Mouse (Mus musculus) kidney, embryonic 14.5 days (tissue): ENCODE measurements around the gene Dmrtc2. TPM values are rescaled to one million over a fixed set of nuclear protein-coding genes. Genes with fewer than 3 reads are reported as not detected.
A peak's percentile ranks its signal among the peaks of the same experiment; 100 is the strongest.
"Not testable (repeated sequence)": the region's sequence is repeated elsewhere in the genome, so short reads cannot be mapped to it uniquely, and the experiment has no call there.

Experiments used
- ATAC-seq: fragments of 200-750 bp; cut with Nextera tagmentation; 2 replicates; pipeline ENCODE4 v1.8.0; 2017; ENCODE audit warnings: moderate number of reproducible peaks, mild to moderate bottlenecking, moderate TSS enrichment, moderate library complexity; ENCODE audit not compliant: low FRiP score, low TSS enrichment
- H3K27ac ChIP-seq: fragments of 300-500 bp; sonication (generic); 2 replicates; pipeline ENCODE4 v1.5.1; 2014; ENCODE audit warnings: low read depth, mild to moderate bottlenecking, low read length, moderate library complexity, mixed read lengths
- H3K27me3 ChIP-seq: fragments of 300-500 bp; sonication (generic); 2 replicates; pipeline ENCODE4 v1.6.1; 2014; ENCODE audit warnings: mild to moderate bottlenecking, low read length; ENCODE audit not compliant: control insufficient read depth, insufficient read depth
- H3K36me3 ChIP-seq: fragments of 300-500 bp; sonication (generic); 2 replicates; pipeline ENCODE4 v1.6.1; 2014; ENCODE audit warnings: low read length, mixed read lengths; ENCODE audit not compliant: control insufficient read depth, insufficient read depth
- H3K4me1 ChIP-seq: fragments of 300-500 bp; sonication (generic); 2 replicates; pipeline ENCODE4 v1.6.1; 2014; ENCODE audit warnings: low read length, mixed read lengths; ENCODE audit not compliant: control insufficient read depth, insufficient read depth
- H3K4me2 ChIP-seq: fragments of 300-500 bp; sonication (generic); replicated peaks from 2 replicates; pipeline ENCODE4 v1.6.1; 2014; ENCODE audit warnings: low read depth, mild to moderate bottlenecking, low read length
- H3K4me3 ChIP-seq: fragments of 300-500 bp; sonication (generic); 2 replicates; pipeline ENCODE4 v1.5.1; 2014; ENCODE audit warnings: mild to moderate bottlenecking, low read length
- H3K9ac ChIP-seq: fragments of 300-500 bp; sonication (generic); 2 replicates; pipeline ENCODE4 v1.6.1; 2014; ENCODE audit warnings: low read depth, mild to moderate bottlenecking, low read length, moderate library complexity
- H3K9me3 ChIP-seq: fragments of 300-500 bp; sonication (generic); 2 replicates; pipeline ENCODE4 v1.6.1; 2016; ENCODE audit warnings: low read length; ENCODE audit not compliant: control insufficient read depth
- WGBS: fragments of 180-500 bp; shearing (Covaris S2); extraction: QIAGEN DNeasy Blood & Tissue Kit; methylation state at CpG from one replicate; pipeline ENCODE4 v1.1.7; 2014; 5-methylcytosine and 5-hydroxymethylcytosine counted together
- polyA plus RNA-seq: library from polyadenylated mRNA; unstranded; fragments of >200 nt; fragmentation: Nextera tagmentation; extraction: Ambion mirVana; gene quantifications from 2 replicates; pipeline ENCODE4 v1.2.1, GENCODE M21; 2014

Dmrtc2 gene
- not detected in 2 replicates for polyA plus RNA-seq

GRCm38 (mm10) chr7:24869532-24870165 lies at the start of gene Dmrtc2, which contains the start of gene Lypd4:
Gene Dmrtc2 (plus strand): TSS chr7:24870057.
Gene Lypd4 (minus strand): TSS chr7:24869941.
- WGBS = 59% methylated on average over 39 of the region's 41 CpGs
- Histone ChIP-seq H3K27ac (no peak within 1 kb of the TSS), H3K4me1 (no peaks in the 10 kb centered on the region), H3K36me3 (no peaks in the 10 kb centered on the region), H3K27me3 (no peaks in the 10 kb centered on the region), H3K4me3 (no peak within 1 kb of the TSS), H3K4me2 (no peak within 1 kb of the TSS), H3K9ac (no peak within 1 kb of the TSS), H3K9me3 (no peaks in the 10 kb centered on the region)
- no peak for ATAC-seq

- no peak for ATAC-seq
- no peak overlapping the region for H3K4me3 ChIP-seq
- H3K27me3 ChIP-seq = no peaks in the 10 kb centered on the region
- no peak overlapping the region for H3K27ac ChIP-seq
- H3K36me3 ChIP-seq = no peaks in the 10 kb centered on the region
- H3K9me3 ChIP-seq = no peaks in the 10 kb centered on the region
- no peak overlapping the region for H3K4me2 ChIP-seq
- no peaks in the 10 kb centered on the region for H3K4me1 ChIP-seq
- H3K9ac ChIP-seq = no peak overlapping the region
- 66% methylated on average over 7 of the region's 7 CpGs for WGBS
These were observed 45.4 kb upstream of the Dmrtc2 start for GRCm38 (mm10) chr7:24824452-24824851.

GRCm38 (mm10) chr7:24827181-24827580 lies 42.7 kb upstream of the Dmrtc2 start:
- WGBS = 93% methylated on average over 4 of the region's 4 CpGs
- ATAC-seq = no peak

GRCm38 (mm10) chr7:24838732-24839409 lies 31.0 kb upstream of the Dmrtc2 start:
- not testable (repeated sequence) for H3K9ac ChIP-seq, H3K36me3 ChIP-seq, H3K4me3 ChIP-seq, H3K27me3 ChIP-seq, H3K27ac ChIP-seq, H3K4me2 ChIP-seq, H3K9me3 ChIP-seq, H3K4me1 ChIP-seq
- 0 out of 2 replicates have a peak, but pooled peaks have one; percentile 24 for ATAC-seq
- 53% methylated on average over 11 of the region's 13 CpGs for WGBS

More at GRCm38 (mm10) chr7:24827181-24827580, 42.7 kb upstream of the Dmrtc2 start:
- no peak overlapping the region for H3K27ac ChIP-seq
- no peak overlapping the region for H3K4me3 ChIP-seq
- no peaks in the 10 kb centered on the region for H3K4me1 ChIP-seq
- no peaks in the 10 kb centered on the region for H3K27me3 ChIP-seq
- H3K4me2 ChIP-seq = no peak overlapping the region
- no peaks in the 10 kb centered on the region for H3K9me3 ChIP-seq
- H3K36me3 ChIP-seq = no peaks in the 10 kb centered on the region
- H3K9ac ChIP-seq = no peak overlapping the region

GRCm38 (mm10) chr7:24839410-24839808 lies 30.4 kb upstream of the Dmrtc2 start:
- Histone ChIP-seq H3K4me3 (no peak overlapping the region), H3K4me2 (no peak overlapping the region), H3K9me3 (no peaks in the 10 kb centered on the region), H3K4me1 (no peaks in the 10 kb centered on the region), H3K36me3 (no peaks in the 10 kb centered on the region), H3K27me3 (no peaks in the 10 kb centered on the region), H3K27ac (no peak overlapping the region), H3K9ac (no peak overlapping the region)
- no peak for ATAC-seq
- 83% methylated on average over 8 of the region's 8 CpGs for WGBS

GRCm38 (mm10) chr7:24840331-24840730 lies 29.5 kb upstream of the Dmrtc2 start:
- no peaks in the 10 kb centered on the region for H3K4me1 ChIP-seq
- ATAC-seq = no peak
- H3K9me3 ChIP-seq = no peaks in the 10 kb centered on the region
- H3K27ac ChIP-seq = no peak overlapping the region
- H3K4me3 ChIP-seq = no peak overlapping the region
- no peak overlapping the region for H3K9ac ChIP-seq
- no peaks in the 10 kb centered on the region for H3K27me3 ChIP-seq
- WGBS = 71% methylated on average over 3 of the region's 3 CpGs
- no peak overlapping the region for H3K4me2 ChIP-seq
- H3K36me3 ChIP-seq = no peaks in the 10 kb centered on the region

- Histone ChIP-seq H3K9me3 (no peaks in the 10 kb centered on the region), H3K9ac (no peak overlapping the region), H3K4me2 (no peak overlapping the region), H3K4me1 (no peaks in the 10 kb centered on the region), H3K36me3 (no peaks in the 10 kb centered on the region), H3K4me3 (no peak overlapping the region), H3K27ac (no peak overlapping the region), H3K27me3 (no peaks in the 10 kb centered on the region)
- whole genome bisulfite sequencing = 74% methylated on average over 4 of the region's 4 CpGs
- ATAC-seq = no peak
These were observed 28.8 kb upstream of the Dmrtc2 start for GRCm38 (mm10) chr7:24841009-24841408.

- 44% methylated on average over 5 of the region's 5 CpGs for WGBS
- Histone ChIP-seq H3K4me2 (no peak overlapping the region), H3K9ac (no peak overlapping the region), H3K4me1 (no peaks in the 10 kb centered on the region), H3K9me3 (no peaks in the 10 kb centered on the region), H3K27ac (no peak overlapping the region), H3K4me3 (no peak overlapping the region), H3K27me3 (no peaks in the 10 kb centered on the region), H3K36me3 (no peaks in the 10 kb centered on the region)
- ATAC-seq = no peak
These were observed 25.7 kb upstream of the Dmrtc2 start for GRCm38 (mm10) chr7:24844144-24844543.

- H3K4me2 ChIP-seq = no peak overlapping the region
- no peak for ATAC-seq
- no peaks in the 10 kb centered on the region for H3K9me3 ChIP-seq
- H3K27ac ChIP-seq = no peak overlapping the region
- H3K9ac ChIP-seq = no peak overlapping the region
- no peaks in the 10 kb centered on the region for H3K4me1 ChIP-seq
- H3K27me3 ChIP-seq = no peaks in the 10 kb centered on the region
- no peaks in the 10 kb centered on the region for H3K36me3 ChIP-seq
- no peak overlapping the region for H3K4me3 ChIP-seq
- 84% methylated on average over 9 of the region's 9 CpGs for WGBS
These were observed 24.7 kb upstream of the Dmrtc2 start for GRCm38 (mm10) chr7:24845181-24845580.
